Mouse (Mus musculus): ENCODE results near the gene Clasp1.

Gene Clasp1

DNA sequence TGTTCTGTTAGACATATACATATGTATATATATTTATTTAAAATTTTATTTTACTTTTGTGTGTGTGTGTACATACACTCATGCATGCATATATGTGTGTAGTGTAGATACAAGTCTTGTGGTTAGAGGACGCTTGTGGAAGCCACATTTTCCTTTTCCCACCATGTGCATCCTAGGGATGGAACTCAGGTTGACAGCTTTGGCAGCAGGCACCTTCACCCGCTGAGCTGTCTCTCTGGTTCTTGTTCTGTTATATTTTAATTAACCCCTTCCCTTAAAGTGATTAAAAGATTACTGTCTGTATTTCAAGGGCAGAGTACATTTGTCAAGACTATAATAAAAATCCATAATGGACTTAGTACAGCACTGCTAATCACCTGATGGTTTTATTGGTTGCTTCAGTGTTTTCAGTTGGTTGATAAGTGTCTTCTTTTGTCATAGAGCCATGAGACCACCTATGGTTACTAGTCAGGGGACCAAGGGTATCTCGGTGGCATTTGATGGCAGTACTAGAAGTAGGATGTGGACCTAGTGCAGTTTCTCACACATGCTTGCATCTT is 62.1 kb downstream of the Clasp1 start:
- DNase-seq (ENCODE audit: low spot score): no peak

DNA sequence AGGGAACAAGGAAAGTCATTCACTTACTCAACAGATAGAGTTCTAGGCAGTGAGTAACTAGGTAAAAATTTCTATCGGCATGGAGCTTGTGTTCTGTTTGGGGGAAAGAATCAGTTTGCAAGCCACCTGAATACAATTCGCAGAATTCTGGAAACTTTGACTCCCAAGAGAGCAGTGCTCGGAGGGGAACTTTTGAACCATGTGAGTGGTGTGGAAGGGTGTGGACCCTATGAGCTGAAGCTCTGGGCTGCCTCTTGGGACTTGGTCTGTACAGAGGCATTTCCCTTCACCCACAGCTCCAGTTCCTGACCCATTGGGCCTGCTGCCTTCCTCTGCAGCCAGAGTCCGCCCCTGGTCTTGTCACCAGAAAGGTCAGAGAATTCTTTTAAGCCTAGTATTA is 64.7 kb downstream of the Clasp1 start:
- DNase-seq (ENCODE audit: low spot score): no peak

DNA sequence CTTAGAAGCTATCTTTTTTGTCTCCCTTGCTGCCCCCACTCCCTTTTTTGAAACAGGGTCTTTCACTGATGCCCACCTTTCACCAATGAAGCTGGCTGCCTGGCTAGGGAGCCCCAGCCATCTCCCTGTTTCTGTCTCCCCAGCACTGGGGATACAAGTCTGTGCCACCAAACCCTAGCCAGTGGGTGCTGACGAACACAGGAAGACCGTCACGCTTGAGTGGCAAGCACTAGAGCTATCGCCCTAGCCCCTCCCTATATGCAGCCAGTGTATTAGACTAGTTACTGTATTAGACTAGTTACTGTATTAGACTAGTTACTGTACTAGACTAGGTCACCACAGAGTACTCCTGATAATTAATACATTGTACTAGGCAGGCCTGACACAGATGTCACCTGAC is 66.0 kb downstream of the Clasp1 start:
- DNase-seq (ENCODE audit: low spot score): no peak

DNA sequence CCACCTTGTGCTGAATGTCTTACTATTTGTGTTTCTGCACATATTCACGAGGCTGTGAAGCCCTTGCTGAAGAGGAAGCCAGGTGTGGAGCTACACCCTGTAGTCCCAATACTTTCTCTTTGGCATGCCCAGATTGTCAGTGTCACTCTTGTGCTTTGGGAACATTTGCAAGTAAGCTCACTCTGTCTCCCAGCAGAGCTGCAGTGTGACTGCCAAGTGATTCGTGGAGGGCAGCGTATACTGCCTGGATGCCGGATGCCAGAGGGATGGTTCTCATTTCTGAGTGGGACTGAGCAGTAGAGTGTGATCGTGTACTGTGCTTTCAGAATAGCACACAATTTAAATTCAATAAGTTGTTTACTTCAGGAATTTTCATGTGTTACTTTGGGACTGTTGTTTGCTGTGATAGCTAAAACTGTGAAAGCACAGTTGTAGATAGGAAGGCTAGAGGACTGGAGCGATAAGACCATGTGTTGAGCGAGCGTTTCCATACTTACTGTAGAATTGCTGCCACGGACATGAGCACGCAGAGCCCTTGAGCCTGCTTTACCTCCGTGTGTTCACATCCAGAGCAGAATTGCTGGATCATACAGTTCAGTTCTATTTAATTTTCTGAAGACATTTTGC is 68.5 kb downstream of the Clasp1 start:
- no peak for DNase-seq (ENCODE audit: low spot score)

DNA sequence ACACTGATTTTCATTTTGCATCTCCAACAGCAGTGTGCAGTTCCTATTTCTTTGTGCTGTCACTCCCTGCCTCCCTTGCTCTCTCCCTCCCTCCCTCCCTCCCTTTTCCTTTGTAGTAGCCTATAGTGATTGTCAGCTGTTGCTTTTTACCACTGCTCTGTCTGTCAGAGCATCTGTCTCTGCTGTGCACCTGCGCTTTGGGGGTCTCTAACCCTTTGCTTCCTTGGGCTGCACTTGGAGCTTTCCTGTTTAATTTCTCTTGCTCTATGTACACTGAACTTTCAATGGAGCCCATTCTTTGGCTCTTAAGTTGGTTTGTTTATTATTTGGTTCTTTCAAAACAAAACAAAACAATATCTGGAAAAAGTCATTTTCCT is 69.0 kb downstream of the Clasp1 start:
- DNase-seq (ENCODE audit: low spot score): no peak

DNA sequence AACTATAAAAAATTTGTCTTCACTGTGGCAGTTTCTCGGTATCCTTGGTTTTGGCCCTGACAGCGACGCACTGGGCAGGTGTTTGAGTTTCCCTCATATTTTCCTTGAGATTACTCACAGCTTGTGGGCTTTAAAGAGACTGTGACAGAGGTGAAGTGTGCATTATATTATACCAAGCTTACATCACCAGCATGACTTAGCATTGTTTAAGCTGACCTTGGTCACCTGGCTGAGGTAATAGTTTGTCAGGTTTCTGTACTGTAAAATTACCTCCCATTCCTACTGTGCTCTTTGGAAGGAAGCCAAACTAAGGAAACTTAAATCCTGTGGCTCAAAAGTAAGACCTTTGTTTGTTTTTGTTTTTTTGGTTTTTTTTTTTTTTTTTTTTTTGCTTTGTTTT is 69.4 kb downstream of the Clasp1 start:
- DNase-seq (ENCODE audit: low spot score): no peak

DNA sequence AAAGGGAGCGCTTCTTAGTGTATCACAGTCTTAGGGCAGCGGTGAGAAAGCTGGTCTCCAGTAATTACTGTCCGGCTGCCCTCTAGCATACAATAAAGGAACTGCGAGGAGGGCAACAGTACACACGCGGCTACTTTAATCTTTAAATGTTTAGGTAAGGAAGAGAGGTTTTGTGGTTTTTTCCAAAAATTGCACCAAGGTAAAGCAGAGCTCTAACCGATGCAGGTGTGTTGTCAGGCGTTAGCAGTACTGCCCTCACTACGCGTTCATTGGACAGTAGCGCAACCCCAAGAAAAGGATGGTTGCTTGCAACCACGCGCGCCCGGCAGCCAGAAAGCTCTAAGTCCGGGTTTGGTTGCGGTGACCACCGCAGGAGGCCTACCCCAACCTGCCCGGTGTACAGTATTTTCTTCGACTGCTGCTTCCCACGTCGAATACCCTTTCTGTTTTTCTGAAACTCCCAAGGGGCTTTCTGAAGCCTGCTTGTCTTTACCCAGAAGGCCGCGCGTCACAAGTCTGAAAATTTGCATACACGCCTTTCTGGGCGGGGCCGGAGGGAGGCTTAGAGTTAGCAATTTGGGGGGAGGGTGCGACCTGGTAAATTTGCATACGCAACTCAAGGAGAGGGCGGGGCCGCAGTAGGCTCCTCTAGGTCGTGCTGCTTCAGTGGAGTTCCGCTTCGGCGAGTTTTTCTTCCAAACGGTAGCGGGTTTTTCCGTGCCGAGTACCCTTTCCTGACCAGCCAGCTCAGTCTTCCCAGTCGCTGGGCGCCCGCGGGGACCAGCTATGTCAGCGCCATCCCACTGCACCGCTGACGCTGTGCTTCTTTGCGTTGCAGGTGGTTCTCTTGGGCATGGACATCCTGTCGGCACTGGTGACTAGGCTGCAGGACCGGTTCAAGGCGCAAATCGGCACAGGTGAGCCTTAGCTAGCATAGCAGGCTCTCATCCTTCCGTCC is 70.4 kb downstream of the Clasp1 start:
- peak; percentile 95 for DNase-seq (ENCODE audit: low spot score)

DNA sequence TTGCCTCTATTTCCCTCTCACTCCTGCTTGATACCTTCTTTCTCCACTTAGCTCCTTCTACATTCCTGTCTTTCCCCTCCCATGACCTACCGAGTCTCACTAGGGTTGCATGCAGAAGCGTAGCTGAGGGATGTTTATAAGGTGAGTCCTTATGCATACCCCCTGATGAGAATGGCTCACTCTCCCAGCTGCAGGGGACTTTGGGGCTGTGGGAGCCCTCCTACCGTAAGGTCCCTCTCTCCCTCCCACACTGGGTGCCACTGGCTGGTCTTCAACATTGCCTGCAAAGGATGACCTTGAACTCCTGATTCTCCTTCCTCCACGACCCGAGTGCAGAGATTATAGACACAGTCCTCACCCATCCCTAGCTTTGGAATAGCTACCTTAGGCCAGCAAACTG is 71.9 kb downstream of the Clasp1 start:
- DNase-seq (ENCODE audit: low spot score): no peak

DNA sequence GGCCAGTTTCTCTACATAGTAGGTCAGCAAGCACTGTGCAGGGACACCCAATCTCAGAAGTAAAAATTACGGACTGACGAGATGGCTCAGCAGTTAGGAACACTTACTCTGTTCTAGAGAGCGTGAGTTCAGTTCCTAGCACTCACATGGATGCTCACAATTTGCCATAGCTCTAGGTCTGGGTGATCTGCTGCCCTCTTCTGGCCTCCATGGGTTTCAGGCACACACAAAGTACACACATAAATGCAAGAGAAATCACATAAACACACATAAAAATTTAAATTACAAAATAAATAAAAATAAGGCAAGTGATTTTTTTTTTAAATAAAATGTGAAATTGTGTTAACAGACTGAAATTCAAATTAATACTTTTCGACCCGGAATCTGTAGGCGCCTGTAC is 77.2 kb downstream of the Clasp1 start:
- no peak for DNase-seq (ENCODE audit: low spot score)

DNA sequence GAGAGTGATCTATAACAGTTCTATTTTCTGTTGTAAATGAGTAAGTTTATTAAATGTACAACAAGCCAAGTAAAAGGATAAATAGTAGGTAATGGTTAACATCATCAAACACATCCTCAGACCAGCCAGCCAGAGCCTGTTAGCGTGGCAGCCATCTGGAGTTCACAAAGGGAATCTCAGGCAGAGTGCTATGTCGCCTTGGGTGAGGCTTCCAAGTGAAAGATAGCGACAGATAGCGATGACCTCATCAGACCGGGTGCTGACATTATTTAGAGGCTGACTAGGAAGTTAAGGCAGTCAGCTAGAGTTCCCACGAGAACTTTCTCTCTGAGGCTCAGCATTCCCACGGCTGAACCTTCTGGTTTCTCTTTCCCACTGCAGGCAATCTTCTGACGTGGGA is 83.5 kb downstream of the Clasp1 start:
- no peak for DNase-seq (ENCODE audit: low spot score)

DNA sequence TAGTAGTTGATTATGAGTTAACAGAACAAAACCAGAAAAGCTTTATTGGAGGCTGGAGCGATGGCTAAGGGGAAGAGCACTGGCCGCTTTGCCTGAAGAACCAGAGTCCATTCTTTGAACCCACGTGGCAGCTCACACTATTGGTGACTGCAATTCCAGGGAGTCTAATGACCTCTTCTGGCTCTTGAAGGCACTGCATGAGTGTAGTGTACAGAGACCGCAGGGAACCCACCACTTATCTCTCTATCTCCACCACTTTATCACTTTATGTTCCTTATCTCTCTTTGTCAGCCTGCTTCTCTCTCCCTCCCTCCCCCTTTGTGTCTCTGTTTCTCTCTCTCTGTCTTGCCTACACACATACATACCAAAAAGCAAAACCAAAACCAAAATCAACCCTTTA is 88.1 kb downstream of the Clasp1 start:
- DNase-seq (ENCODE audit: low spot score): peak; percentile 56

DNA sequence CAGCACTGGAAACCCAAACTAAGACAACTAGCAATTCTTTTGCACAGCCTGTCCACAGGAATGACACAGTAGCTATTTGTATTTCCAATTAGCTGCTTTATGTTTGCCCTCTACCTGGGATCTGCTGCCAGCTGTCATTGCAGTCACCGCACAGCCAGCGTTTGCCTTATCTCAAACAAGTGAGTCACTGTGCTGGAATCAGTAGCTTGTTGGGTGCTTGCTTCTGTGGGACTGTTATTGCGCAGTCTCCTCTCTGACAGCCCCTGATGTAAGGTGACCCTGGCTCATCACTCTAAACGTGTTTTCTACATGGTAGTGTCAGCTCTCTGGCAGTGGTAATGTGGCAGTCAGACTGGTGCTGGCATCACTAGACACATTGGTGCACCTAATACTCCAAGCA is 90.4 kb downstream of the Clasp1 start:
- DNase-seq (ENCODE audit: low spot score): no peak

DNA sequence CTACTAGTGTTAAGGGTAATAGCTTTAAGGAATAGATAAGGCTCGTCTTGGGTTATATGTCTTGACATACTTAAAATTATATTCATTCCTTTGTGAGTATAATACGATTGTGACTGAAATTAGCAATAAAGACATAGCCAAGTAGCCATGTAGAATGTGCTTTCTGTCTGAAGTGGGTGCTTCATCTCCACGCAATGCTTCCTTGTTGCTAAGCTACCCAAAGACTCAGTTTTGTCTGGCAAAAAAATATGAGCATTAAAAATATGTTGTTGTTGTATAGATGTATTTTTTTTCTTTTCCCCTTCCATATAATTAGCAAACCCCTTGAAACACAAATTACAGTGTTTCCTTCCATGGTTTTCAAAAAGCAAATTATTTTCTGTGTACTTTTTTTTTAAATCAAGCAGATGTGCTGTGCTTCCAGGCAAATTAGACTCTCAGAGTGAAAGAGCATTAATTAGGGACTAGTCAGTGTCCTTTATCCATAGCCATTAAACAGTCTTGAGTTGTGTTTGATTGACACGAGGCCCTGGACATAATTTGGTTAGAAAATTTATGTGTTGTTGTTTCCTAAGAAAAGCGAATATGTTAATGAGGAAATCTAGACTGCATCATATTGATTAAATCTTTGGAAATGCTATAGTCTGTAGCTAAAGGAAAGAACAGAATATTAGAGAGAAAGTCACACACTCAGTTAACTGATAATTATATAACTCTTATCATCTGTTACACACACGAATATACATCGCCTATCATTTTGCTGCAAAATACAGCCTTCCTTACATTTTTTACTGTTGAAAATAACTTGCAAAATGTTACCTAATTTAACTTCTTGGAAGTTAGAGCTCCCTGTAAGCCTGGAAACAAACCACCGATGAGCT is 91.9 kb downstream of the Clasp1 start:
- no peak for DNase-seq (ENCODE audit: low spot score)

DNA sequence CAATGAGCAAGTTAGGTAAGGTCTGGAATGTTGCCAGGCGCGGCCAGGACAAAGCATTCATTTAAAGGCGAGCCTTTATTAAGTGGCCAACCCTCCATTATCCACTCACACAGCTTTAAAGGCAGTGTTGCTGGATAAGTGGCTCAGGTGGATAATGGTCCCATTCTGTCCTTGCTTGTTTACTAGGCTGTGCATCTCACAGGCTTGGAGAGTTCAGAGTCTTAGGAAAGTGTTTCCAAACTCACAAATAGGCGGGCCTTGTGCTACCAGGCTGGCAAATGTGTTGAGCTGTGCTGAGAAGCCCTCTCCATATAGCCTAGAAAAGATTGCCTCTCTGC is 92.5 kb downstream of the Clasp1 start:
- DNase-seq (ENCODE audit: low spot score): no peak

DNA sequence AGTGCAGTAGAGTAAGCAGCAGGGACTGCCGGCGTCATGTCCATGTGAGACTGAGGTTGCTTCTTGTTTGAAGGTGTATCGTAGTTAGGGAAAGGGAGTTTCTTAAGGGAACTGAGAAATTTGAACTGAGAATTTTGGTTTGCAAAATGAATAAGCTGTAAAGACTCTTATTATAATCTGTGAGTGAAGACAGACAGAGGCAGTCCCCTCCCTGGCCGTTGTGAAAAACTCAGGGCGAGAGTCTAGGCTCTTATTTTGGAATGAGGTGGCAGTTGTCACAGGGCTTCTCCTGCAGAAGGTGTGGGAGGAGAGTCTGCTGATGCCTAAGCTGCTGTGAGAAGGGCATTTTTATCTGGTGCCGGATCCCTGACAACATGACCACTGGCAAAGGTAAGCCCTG is 92.8 kb downstream of the Clasp1 start:
- no peak for DNase-seq (ENCODE audit: low spot score)

DNA sequence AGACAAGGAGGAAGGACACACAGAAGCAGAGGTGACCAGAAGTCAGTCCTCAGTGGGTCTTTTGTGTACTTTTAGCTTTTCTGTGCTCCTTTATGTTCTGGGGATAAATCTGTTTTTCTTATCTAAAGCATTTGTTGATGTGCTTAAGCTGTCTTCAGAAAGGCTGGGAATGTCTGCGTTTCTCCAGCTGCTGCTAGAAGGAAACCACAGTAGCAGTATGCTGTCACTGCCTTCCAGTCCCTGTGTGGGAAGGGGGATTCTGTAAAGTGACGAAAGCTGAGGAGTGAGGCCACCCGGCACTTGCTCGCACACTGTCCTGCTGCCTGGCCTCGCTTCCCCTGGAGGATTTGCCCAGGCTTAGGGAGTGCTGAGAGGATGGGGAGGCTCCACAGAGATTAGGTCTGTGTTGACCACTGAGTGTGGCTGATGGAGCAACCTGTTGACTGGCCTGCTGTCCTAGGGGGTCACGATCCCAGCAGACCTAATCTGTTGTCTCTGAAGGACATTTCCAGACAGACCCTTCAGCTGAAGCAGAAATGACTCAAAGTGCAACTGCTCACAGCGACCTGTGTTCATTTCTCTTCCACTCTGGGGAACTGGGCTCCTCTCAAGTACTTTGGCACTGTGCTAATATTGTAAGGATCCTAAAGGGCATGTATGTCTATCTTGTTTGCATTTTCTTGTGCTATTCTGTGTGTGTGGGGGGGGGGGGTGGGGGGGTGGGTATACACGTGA is 93.6 kb downstream of the Clasp1 start:
- DNase-seq (ENCODE audit: low spot score): no peak

DNA sequence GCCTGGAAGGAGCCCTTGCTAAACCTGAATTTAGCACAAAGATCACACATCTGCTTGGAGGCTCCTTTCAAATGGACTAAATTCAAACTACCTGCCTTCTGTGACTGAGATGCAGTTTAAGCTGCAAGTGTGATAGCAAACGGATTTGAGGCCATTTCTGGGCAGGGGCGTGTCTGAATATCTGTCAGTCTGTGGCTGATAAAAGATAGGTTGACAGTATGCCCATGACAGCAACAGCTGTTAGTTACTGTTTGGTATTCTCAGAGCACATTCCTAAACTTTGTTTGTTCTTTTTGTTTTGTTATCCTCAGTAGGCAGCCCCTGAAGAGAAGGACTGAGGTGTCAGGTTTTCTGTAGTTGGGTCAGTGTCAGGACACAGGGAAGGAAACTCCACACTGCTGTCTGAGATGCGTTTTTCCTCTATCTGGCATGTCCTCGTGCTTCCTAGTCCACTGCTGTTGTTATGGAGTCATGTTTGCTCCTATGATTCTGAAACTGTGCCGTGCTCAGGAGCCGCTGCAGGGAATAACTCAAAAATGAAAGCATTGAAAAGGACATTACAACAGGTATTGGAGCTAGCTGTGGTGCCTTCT is 94.7 kb downstream of the Clasp1 start:
- no peak for DNase-seq (ENCODE audit: low spot score)

DNA sequence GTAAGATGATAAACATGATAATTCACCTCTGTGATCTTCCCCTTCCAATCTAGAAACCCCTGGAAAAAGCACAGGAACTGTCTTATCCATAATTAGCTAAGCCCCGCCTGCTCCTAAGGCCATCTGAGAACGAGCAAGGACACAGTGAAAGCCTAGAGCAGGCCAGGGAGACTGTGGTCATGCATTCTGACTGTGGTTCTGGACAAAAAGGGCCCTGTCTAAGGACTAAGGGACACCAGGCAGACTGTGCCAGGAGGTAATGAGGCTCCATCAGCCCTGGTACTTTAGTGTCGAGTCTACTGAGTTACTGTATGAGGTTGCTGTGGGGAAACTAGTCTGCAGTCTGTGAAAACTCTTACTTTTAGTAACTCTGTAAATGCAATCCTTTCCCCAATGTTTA is 96.7 kb downstream of the Clasp1 start:
- DNase-seq (ENCODE audit: low spot score): no peak

DNA sequence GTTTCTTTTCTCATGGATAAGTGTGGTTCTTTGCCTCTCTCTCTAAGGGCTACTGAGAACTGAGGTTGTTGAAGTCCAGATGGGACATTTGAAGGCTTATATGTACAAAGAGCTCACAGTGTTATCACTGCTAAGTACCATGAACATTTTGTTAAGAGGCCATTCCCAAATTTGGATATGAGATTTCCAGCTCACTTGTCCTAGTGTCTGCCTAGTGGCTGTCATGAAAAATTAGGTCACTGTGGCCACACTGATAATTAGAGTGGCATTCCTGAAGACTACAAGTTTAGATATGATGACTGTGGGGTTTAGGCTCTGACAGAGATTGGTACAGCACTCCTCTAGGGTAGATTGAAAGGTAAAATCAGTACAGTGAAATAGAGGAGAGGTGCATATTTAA is 97.2 kb downstream of the Clasp1 start:
- no peak for DNase-seq (ENCODE audit: low spot score)

DNA sequence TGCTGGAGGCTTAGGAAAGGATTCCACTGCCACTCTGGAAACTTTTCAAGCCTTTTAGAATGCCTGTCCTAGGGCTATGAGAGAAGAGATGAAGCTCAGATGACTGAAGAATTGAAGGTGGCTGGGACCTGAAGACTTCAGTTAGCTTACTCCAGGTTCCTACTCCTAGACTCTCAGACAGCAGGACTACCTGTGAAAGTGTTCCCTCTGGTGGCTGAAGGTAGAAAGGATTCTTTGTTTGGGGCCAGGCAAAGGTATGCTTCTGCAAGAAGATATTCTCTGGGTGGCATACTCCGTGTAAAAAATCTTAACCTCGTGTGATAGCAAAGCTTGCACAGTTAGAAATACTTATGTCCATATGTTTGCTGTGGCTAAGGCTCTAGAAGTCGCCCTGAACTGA is 104.0 kb downstream of the Clasp1 start:
- no peak for DNase-seq (ENCODE audit: low spot score)

DNA sequence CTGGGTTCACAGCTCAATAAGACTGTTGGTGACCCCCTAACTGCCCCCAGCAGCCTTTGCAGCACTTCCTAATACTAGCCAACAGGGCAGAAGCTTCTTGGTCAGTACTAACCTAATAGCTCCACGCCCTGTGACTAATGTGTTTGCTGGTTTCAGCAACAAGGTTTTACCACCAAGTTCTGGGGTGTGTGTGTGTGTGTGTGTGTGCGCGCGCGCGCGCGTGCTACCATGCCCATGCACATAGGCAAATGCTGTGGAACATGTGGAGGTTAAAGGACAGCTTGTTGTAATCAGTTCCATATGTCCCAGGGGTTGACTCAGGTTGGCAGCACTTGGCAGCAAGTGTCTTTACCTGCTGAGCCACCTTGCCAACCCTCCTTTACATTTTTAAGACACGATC is 105.7 kb downstream of the Clasp1 start:
- DNase-seq (ENCODE audit: low spot score): no peak

Measured in embryo, embryonic 10 days (tissue).